Mouse (Mus musculus): ENCODE measurements at regions not wholly inside any gene's neighbourhood (a gene's known extent, or its start where the extent isn't known, plus 50 kb on each side); places are given as distances from the start of the nearest gene placed in this dataset.
A peak's percentile ranks its signal among the peaks of the same experiment; 100 is the strongest.

DNA sequence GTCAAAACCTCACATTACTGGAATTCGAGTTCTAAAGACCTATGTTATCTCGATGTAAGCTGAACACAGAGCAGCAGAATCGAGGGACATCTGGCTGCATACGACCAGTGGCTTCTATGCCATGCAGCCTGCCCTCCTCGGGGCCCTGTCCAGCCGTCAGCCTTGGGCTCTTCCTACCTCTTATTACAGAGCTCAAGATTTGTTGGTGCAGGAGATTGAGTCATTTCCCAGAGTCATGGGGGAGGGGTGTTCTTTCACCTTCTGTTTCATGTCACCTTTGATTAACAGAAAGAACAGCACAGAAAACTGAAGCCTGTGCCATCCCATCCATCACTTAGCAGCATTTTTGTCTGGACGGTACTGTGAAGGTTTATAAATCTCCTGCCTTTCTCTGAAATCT is 52.1 kb downstream of the Sst start:
- ATAC-seq (ENCODE audit: insufficient number of reproducible peaks, insufficient read depth, low FRiP score, low TSS enrichment, low read depth), result no peak

GRCm38 (mm10) chr16:23838114-23838513 is 52.6 kb downstream of the Sst start:
- Histone ChIP-seq H3K9ac (replicated peaks) (no peak overlapping the region), H3K4me3 (replicated peaks) (no peak overlapping the region), H3K27ac (no peak overlapping the region), H3K4me2 (no peak overlapping the region), H3K27me3 (no peaks in the 10 kb centered on the region), H3K36me3 (no peaks in the 10 kb centered on the region), H3K4me1 (replicated peaks) (peaks cover 6% of the 10 kb centered on the region; the same call in 1 of the 2 replicates), H3K9me3 (no peaks in the 10 kb centered on the region)
- WGBS, result 80% methylated on average over 2 of the region's 2 CpGs
- ATAC-seq (ENCODE audit: insufficient number of reproducible peaks, insufficient read depth, low FRiP score, low TSS enrichment, low read depth), result no peak

More for the DNA sequence above, 52.1 kb downstream of the Sst start:
- Histone ChIP-seq H3K27me3 (no peaks in the 10 kb centered on the region), H3K9ac (replicated peaks) (no peak overlapping the region), H3K4me2 (no peak overlapping the region), H3K36me3 (no peaks in the 10 kb centered on the region), H3K27ac (no peak overlapping the region), H3K4me1 (replicated peaks) (peaks cover 6% of the 10 kb centered on the region; the same call in 1 of the 2 replicates), H3K9me3 (no peaks in the 10 kb centered on the region), H3K4me3 (replicated peaks) (no peak overlapping the region)
- 32% methylated on average over 7 of the region's 7 CpGs for WGBS

GRCm38 (mm10) chr16:23834991-23835390 is 55.8 kb downstream of the Sst start:
- ATAC-seq (ENCODE audit: insufficient number of reproducible peaks, insufficient read depth, low FRiP score, low TSS enrichment, low read depth), result no peak
- H3K9ac ChIP-seq (replicated peaks), result no peak overlapping the region
- H3K4me3 ChIP-seq (replicated peaks), result no peak overlapping the region
- H3K9me3 ChIP-seq, result no peaks in the 10 kb centered on the region
- no peaks in the 10 kb centered on the region for H3K27me3 ChIP-seq
- peaks cover 6% of the 10 kb centered on the region; the same call in 1 of the 2 replicates for H3K4me1 ChIP-seq (replicated peaks)
- H3K36me3 ChIP-seq, result no peaks in the 10 kb centered on the region
- 80% methylated on average over 4 of the region's 4 CpGs for WGBS
- H3K4me2 ChIP-seq, result no peak overlapping the region
- no peak overlapping the region for H3K27ac ChIP-seq

DNA sequence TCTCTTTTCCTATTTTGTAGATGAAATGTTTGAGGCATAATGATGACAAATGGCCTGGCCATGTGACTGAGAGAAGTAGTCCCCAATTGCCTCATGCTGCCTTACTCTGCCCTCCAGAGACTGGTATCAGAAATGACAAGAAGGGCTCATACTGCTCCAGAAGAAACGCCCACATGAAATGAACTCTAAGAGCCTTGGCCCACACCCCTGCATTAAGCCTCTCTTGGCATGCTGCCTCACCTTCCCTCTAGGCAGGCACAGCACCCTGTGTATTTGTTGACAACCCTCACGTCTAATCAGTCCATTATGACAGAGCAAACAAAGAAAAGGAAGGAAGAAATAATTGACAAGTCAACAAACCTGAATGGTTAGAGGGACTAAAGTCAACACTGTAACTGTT is 57.2 kb downstream of the Sst start:
- Histone ChIP-seq H3K27me3 (no peaks in the 10 kb centered on the region), H3K4me3 (replicated peaks) (no peak overlapping the region), H3K4me2 (no peak overlapping the region), H3K4me1 (replicated peaks) (peaks cover 4% of the 10 kb centered on the region; the same call in 1 of the 2 replicates), H3K9me3 (peaks cover 8% of the 10 kb centered on the region; the same call in 1 of the 2 replicates), H3K27ac (no peak overlapping the region), H3K9ac (replicated peaks) (no peak overlapping the region), H3K36me3 (no peaks in the 10 kb centered on the region)
- no peak for ATAC-seq (ENCODE audit: insufficient number of reproducible peaks, insufficient read depth, low FRiP score, low TSS enrichment, low read depth)
- 77% methylated on average over 2 of the region's 2 CpGs for WGBS

GRCm38 (mm10) chr16:23833042-23833423 is 57.7 kb downstream of the Sst start:
- ATAC-seq (ENCODE audit: insufficient number of reproducible peaks, insufficient read depth, low FRiP score, low TSS enrichment, low read depth), result no peak
- Histone ChIP-seq H3K9ac (replicated peaks) (no peak overlapping the region), H3K4me2 (no peak overlapping the region)

DNA sequence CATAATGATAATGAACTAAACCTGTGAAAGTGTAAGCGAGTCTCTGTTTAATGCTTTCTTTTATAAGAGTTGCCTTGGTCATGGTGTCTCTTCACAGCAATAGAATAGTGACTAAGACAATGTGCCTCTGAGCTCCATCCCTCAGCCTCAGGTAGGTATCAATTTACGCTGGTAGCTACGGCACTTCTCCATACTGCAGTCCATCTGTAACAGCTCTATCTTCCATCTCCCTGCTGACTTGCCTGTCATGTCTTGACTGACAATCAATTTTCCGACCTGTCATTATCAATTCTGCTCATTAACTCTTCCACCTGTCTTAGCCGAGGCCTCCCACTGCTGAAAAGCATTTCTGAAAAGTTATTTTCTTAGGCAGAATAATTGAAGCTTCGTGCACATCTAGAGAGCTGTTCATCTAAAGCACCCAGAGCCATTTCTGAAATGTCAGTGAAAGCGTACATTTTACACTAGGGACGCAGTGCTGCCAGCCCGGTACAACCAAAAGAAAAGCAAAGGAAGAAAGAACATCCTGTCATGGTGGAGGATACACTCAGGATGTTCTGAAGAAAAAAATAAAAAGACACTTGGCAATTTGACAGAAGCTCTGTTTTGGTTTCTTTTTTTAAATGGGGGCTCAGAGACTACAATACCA is 58.2 kb downstream of the Sst start:
- no peaks in the 10 kb centered on the region for H3K27me3 ChIP-seq
- 77% methylated on average over 9 of the region's 9 CpGs for WGBS

More at GRCm38 (mm10) chr16:23833042-23833423, 57.7 kb downstream of the Sst start:
- 59% methylated on average over 2 of the region's 2 CpGs for WGBS
- Histone ChIP-seq H3K27ac (no peak overlapping the region), H3K4me1 (replicated peaks) (no peaks in the 10 kb centered on the region), H3K27me3 (no peaks in the 10 kb centered on the region), H3K36me3 (no peaks in the 10 kb centered on the region), H3K9me3 (peaks cover 8% of the 10 kb centered on the region; the same call in 1 of the 2 replicates), H3K4me3 (replicated peaks) (no peak overlapping the region)

GRCm38 (mm10) chr16:23825662-23826061 is 65.1 kb downstream of the Sst start:
- no peak overlapping the region for H3K27ac ChIP-seq
- no peak overlapping the region for H3K4me2 ChIP-seq
- H3K4me3 ChIP-seq (replicated peaks), result no peak overlapping the region
- H3K9ac ChIP-seq (replicated peaks), result no peak overlapping the region
- H3K9me3 ChIP-seq, result peaks cover 8% of the 10 kb centered on the region; the same call in 1 of the 2 replicates
- H3K27me3 ChIP-seq, result no peaks in the 10 kb centered on the region
- no peaks in the 10 kb centered on the region for H3K4me1 ChIP-seq (replicated peaks)
- no peak for ATAC-seq (ENCODE audit: insufficient number of reproducible peaks, insufficient read depth, low FRiP score, low TSS enrichment, low read depth)
- WGBS, result 86% methylated on average over 5 of the region's 5 CpGs
- H3K36me3 ChIP-seq, result no peaks in the 10 kb centered on the region

More for the DNA sequence above, 58.2 kb downstream of the Sst start:
- Histone ChIP-seq H3K4me2 (no peak overlapping the region), H3K36me3 (no peaks in the 10 kb centered on the region), H3K27ac (no peak overlapping the region), H3K9ac (replicated peaks) (no peak overlapping the region), H3K4me1 (replicated peaks) (no peaks in the 10 kb centered on the region), H3K9me3 (peaks cover 8% of the 10 kb centered on the region; the same call in 1 of the 2 replicates), H3K4me3 (replicated peaks) (no peak overlapping the region)
- ATAC-seq (ENCODE audit: insufficient number of reproducible peaks, insufficient read depth, low FRiP score, low TSS enrichment, low read depth), result no peak

DNA sequence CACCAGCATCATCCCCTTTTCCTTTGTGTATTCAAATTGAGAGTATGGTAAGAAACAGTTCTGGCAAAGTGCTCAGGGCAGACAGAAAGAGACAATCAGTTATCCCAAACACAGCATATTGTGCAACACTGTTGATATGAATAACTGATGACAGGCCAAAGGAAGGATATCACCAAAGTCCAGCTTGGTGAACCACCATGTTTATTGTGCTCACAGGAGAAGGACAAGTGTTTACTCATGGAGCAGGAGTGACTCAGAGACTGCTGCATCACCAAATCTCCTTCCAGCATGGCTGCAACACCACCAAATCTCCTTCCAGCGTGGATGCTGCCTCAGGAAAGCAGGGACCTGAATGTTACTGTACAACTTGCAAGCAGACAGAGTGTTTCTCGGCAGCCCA is 105.5 kb downstream of the Sst start:
- no peaks in the 10 kb centered on the region for H3K27me3 ChIP-seq
- H3K36me3 ChIP-seq, result no peaks in the 10 kb centered on the region
- H3K4me2 ChIP-seq, result no peak overlapping the region
- no peak for ATAC-seq (ENCODE audit: insufficient number of reproducible peaks, insufficient read depth, low FRiP score, low TSS enrichment, low read depth)
- no peak overlapping the region for H3K4me3 ChIP-seq (replicated peaks)
- H3K9ac ChIP-seq (replicated peaks), result no peak overlapping the region
- no peaks in the 10 kb centered on the region for H3K9me3 ChIP-seq
- WGBS, result 91% methylated on average over 2 of the region's 2 CpGs
- no peak overlapping the region for H3K27ac ChIP-seq
- H3K4me1 ChIP-seq (replicated peaks), result peaks cover 8% of the 10 kb centered on the region

DNA sequence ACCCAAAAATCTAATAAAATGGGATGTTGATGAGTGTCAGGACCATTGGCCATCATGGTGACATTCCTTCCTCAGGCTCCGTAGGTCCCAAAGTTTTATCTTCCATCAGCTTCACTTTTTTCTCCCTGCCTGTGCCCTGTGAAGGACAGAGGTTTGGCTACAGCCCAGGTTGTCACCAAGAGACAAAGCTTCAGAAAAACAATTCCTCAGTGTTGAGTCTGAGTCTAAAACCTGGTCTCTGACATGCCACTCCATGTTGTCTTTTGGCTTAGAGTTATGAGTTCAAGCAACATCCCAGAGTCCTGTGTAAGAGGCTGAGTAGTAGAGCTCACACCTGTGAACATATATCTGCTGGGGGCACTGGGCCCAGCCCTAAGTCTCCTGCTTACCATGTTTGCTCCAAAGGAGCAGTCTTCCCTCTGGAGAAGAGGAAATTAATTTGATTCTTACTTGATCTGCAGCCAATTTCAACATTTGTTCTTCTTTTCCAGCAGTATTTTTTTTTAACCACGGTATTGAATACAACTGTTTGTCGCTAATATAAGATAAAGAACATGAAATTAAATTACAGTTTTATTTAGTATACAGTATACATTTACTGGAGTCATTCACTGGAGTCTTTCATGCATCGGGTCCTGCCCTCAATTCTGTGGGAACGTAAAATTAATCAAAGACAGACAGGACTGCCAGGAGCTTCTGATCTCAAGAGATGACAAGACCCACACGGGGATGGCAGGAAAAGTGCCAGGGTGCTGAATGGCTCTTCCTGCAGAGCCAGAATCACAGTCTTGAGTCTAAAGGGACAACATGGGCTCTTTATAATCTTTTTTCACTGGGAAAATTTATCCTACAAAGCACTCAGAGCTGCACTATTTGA is 106.5 kb downstream of the Sst start:
- H3K9ac ChIP-seq (replicated peaks), result no peak overlapping the region
- no peak overlapping the region for H3K27ac ChIP-seq
- no peak overlapping the region for H3K4me2 ChIP-seq
- 56% methylated on average over 6 of the region's 6 CpGs for WGBS
- no peaks in the 10 kb centered on the region for H3K27me3 ChIP-seq
- no peaks in the 10 kb centered on the region for H3K9me3 ChIP-seq
- H3K4me3 ChIP-seq (replicated peaks), result no peak overlapping the region
- H3K36me3 ChIP-seq, result no peaks in the 10 kb centered on the region
- ATAC-seq (ENCODE audit: insufficient number of reproducible peaks, insufficient read depth, low FRiP score, low TSS enrichment, low read depth), result no peak
- H3K4me1 ChIP-seq (replicated peaks), result peaks cover 11% of the 10 kb centered on the region

- Histone ChIP-seq H3K4me2 (peak overlapping the region; percentile 37), H3K27ac (no peak overlapping the region), H3K4me1 (replicated peaks) (peaks cover 11% of the 10 kb centered on the region), H3K9me3 (no peaks in the 10 kb centered on the region), H3K27me3 (no peaks in the 10 kb centered on the region), H3K9ac (replicated peaks) (no peak overlapping the region), H3K36me3 (no peaks in the 10 kb centered on the region), H3K4me3 (replicated peaks) (no peak overlapping the region)
- no peak for ATAC-seq (ENCODE audit: insufficient number of reproducible peaks, insufficient read depth, low FRiP score, low TSS enrichment, low read depth)
- 34% methylated on average over 14 of the region's 14 CpGs for WGBS
These were observed 110.1 kb downstream of the Sst start for GRCm38 (mm10) chr16:23780440-23781231.

- peaks cover 11% of the 10 kb centered on the region for H3K4me1 ChIP-seq (replicated peaks)
- H3K9me3 ChIP-seq, result no peaks in the 10 kb centered on the region
- no peak overlapping the region for H3K27ac ChIP-seq
- H3K4me2 ChIP-seq, result no peak overlapping the region
- no peak for ATAC-seq (ENCODE audit: insufficient number of reproducible peaks, insufficient read depth, low FRiP score, low TSS enrichment, low read depth)
- H3K36me3 ChIP-seq, result no peaks in the 10 kb centered on the region
- 59% methylated on average over 4 of the region's 4 CpGs for WGBS
- H3K4me3 ChIP-seq (replicated peaks), result no peak overlapping the region
- no peaks in the 10 kb centered on the region for H3K27me3 ChIP-seq
- no peak overlapping the region for H3K9ac ChIP-seq (replicated peaks)
These were observed 112.9 kb downstream of the Sst start for GRCm38 (mm10) chr16:23777894-23778293.

All from limb, embryonic 12.5 days (tissue).